Mouse (Mus musculus): ENCODE results near the gene Asb8. TPM values are rescaled to one million over a fixed set of nuclear protein-coding genes. Genes with fewer than 3 reads are reported as not detected.

The Asb8 gene
- total and polyA plus RNA-seq, 2 experiments from 2014 or later = 53.3 to 55.9 TPM

- 72% methylated on average over 4 of the region's 4 CpGs for WGBS
- ATAC-seq = no peak
Observed at GRCm38 (mm10) chr15:98155944-98156343, 9.5 kb downstream of the Asb8 start.

GRCm38 (mm10) chr15:98155272-98155671 lies 10.2 kb downstream of the Asb8 start:
- Histone ChIP-seq H3K9ac (replicated peaks; ENCODE audit: low read length) (no peak overlapping the region), H3K4me1 (ENCODE audit: insufficient read depth, low read length) (no peaks in the 10 kb centered on the region), H3K9me3 (ENCODE audit: low read length) (no peaks in the 10 kb centered on the region), H3K27ac (no peak overlapping the region), H3K36me3 (ENCODE audit: insufficient read depth, low read length) (no peaks in the 10 kb centered on the region), H3K4me3 (ENCODE audit: low read length) (no peak overlapping the region), H3K27me3 (ENCODE audit: insufficient read depth, low read length) (no peaks in the 10 kb centered on the region), H3K4me2 (ENCODE audit: low read depth, low read length) (no peak overlapping the region)
- DNase-seq (ENCODE audit: low spot score) (no peak), ATAC-seq (no peak)
- TF ChIP-seq CTCF (IDR thresholded peaks at IDR 0.05; ENCODE audit: low read depth) = no peak
- 84% methylated on average over 5 of the region's 5 CpGs for WGBS

More at GRCm38 (mm10) chr15:98155944-98156343, 9.5 kb downstream of the Asb8 start:
- no peak for DNase-seq (ENCODE audit: low spot score)
- TF ChIP-seq CTCF (IDR thresholded peaks at IDR 0.05; ENCODE audit: low read depth) = no peak
- H3K27me3 ChIP-seq (ENCODE audit: insufficient read depth, low read length) = no peaks in the 10 kb centered on the region
- H3K4me2 ChIP-seq (ENCODE audit: low read depth, low read length) = no peak overlapping the region
- H3K4me1 ChIP-seq (ENCODE audit: insufficient read depth, low read length) = no peaks in the 10 kb centered on the region
- no peak overlapping the region for H3K4me3 ChIP-seq (ENCODE audit: low read length)
- H3K9me3 ChIP-seq (ENCODE audit: low read length) = no peaks in the 10 kb centered on the region
- no peaks in the 10 kb centered on the region for H3K36me3 ChIP-seq (ENCODE audit: insufficient read depth, low read length)
- H3K9ac ChIP-seq (replicated peaks; ENCODE audit: low read length) = no peak overlapping the region
- H3K27ac ChIP-seq = no peak overlapping the region

GRCm38 (mm10) chr15:98154631-98155030 lies 10.8 kb downstream of the Asb8 start:
- DNase-seq (ENCODE audit: low spot score) (no peak), ATAC-seq (no peak)
- H3K9ac ChIP-seq (replicated peaks; ENCODE audit: low read length) = no peak overlapping the region
- no peak overlapping the region for H3K27ac ChIP-seq
- H3K36me3 ChIP-seq (ENCODE audit: insufficient read depth, low read length) = no peaks in the 10 kb centered on the region
- no peak overlapping the region for H3K4me2 ChIP-seq (ENCODE audit: low read depth, low read length)
- H3K4me3 ChIP-seq (ENCODE audit: low read length) = no peak overlapping the region
- WGBS = 82% methylated on average over 3 of the region's 3 CpGs
- no peaks in the 10 kb centered on the region for H3K9me3 ChIP-seq (ENCODE audit: low read length)
- no peaks in the 10 kb centered on the region for H3K27me3 ChIP-seq (ENCODE audit: insufficient read depth, low read length)
- no peak for TF ChIP-seq CTCF (IDR thresholded peaks at IDR 0.05; ENCODE audit: low read depth)
- no peaks in the 10 kb centered on the region for H3K4me1 ChIP-seq (ENCODE audit: insufficient read depth, low read length)

- Histone ChIP-seq H3K36me3 (ENCODE audit: insufficient read depth, low read length) (no peaks in the 10 kb centered on the region), H3K4me3 (ENCODE audit: low read length) (no peak overlapping the region), H3K4me2 (ENCODE audit: low read depth, low read length) (no peak overlapping the region), H3K9ac (replicated peaks; ENCODE audit: low read length) (no peak overlapping the region), H3K9me3 (ENCODE audit: low read length) (no peaks in the 10 kb centered on the region), H3K27me3 (ENCODE audit: insufficient read depth, low read length) (no peaks in the 10 kb centered on the region), H3K27ac (no peak overlapping the region), H3K4me1 (ENCODE audit: insufficient read depth, low read length) (no peaks in the 10 kb centered on the region)
- DNase-seq (ENCODE audit: low spot score) (no peak), ATAC-seq (no peak)
- TF ChIP-seq CTCF (IDR thresholded peaks at IDR 0.05; ENCODE audit: low read depth) = no peak
- WGBS = 61% methylated on average over 4 of the region's 4 CpGs
Observed at GRCm38 (mm10) chr15:98154146-98154545, 11.3 kb downstream of the Asb8 start.

- Histone ChIP-seq H3K4me2 (ENCODE audit: low read depth, low read length) (no peak overlapping the region), H3K9ac (replicated peaks; ENCODE audit: low read length) (no peak overlapping the region), H3K9me3 (ENCODE audit: low read length) (no peaks in the 10 kb centered on the region), H3K4me3 (ENCODE audit: low read length) (no peak overlapping the region), H3K27me3 (ENCODE audit: insufficient read depth, low read length) (no peaks in the 10 kb centered on the region), H3K27ac (no peak overlapping the region), H3K4me1 (ENCODE audit: insufficient read depth, low read length) (no peaks in the 10 kb centered on the region), H3K36me3 (ENCODE audit: insufficient read depth, low read length) (no peaks in the 10 kb centered on the region)
- DNase-seq (ENCODE audit: low spot score) (peak; percentile 81), ATAC-seq (peak; percentile 45; the same call in 1 of the 2 replicates)
- 37% methylated on average over 3 of the region's 3 CpGs for WGBS
- TF ChIP-seq CTCF (IDR thresholded peaks at IDR 0.05; ENCODE audit: low read depth) = peak; percentile 70
Observed at GRCm38 (mm10) chr15:98153625-98154024, 11.8 kb downstream of the Asb8 start.

GRCm38 (mm10) chr15:98152916-98153315 lies 12.5 kb downstream of the Asb8 start:
- no peak for TF ChIP-seq CTCF (IDR thresholded peaks at IDR 0.05; ENCODE audit: low read depth)
- Histone ChIP-seq H3K27ac (0 out of 2 replicates have a peak overlapping the region, but pooled peaks have one; percentile 11), H3K4me3 (ENCODE audit: low read length) (no peak overlapping the region), H3K4me1 (ENCODE audit: insufficient read depth, low read length) (no peaks in the 10 kb centered on the region), H3K9ac (replicated peaks; ENCODE audit: low read length) (no peak overlapping the region), H3K9me3 (ENCODE audit: low read length) (no peaks in the 10 kb centered on the region), H3K36me3 (ENCODE audit: insufficient read depth, low read length) (no peaks in the 10 kb centered on the region), H3K4me2 (ENCODE audit: low read depth, low read length) (no peak overlapping the region), H3K27me3 (ENCODE audit: insufficient read depth, low read length) (no peaks in the 10 kb centered on the region)
- ATAC-seq (no peak), DNase-seq (ENCODE audit: low spot score) (no peak)
- 74% methylated on average over 7 of the region's 7 CpGs for WGBS

- 72% methylated on average over 10 of the region's 10 CpGs for WGBS
- ATAC-seq (no peak), DNase-seq (ENCODE audit: low spot score) (no peak)
- Histone ChIP-seq H3K36me3 (ENCODE audit: insufficient read depth, low read length) (no peaks in the 10 kb centered on the region), H3K27me3 (ENCODE audit: insufficient read depth, low read length) (no peaks in the 10 kb centered on the region), H3K4me2 (ENCODE audit: low read depth, low read length) (no peak overlapping the region), H3K4me3 (ENCODE audit: low read length) (no peak overlapping the region), H3K9me3 (ENCODE audit: low read length) (no peaks in the 10 kb centered on the region), H3K4me1 (ENCODE audit: insufficient read depth, low read length) (peaks cover 7% of the 10 kb centered on the region; the same call in 1 of the 2 replicates), H3K9ac (replicated peaks; ENCODE audit: low read length) (no peak overlapping the region), H3K27ac (no peak overlapping the region)
- no peak for TF ChIP-seq CTCF (IDR thresholded peaks at IDR 0.05; ENCODE audit: low read depth)
Observed at GRCm38 (mm10) chr15:98149166-98149602, 16.2 kb downstream of the Asb8 start.
